Mouse (Mus musculus): Measurements from ENCODE around the gene Naa40. TPM values are rescaled to one million over a fixed set of nuclear protein-coding genes. Genes with fewer than 3 reads are reported as not detected.

The Naa40 gene
- polyA plus RNA-seq, 1 experiment: 13.1 TPM

GRCm38 (mm10) chr19:7278200-7278906 is 37.4 kb upstream of the Naa40 start:
- no peak for TF ChIP-seq POLR2A (IDR thresholded peaks at IDR 0.05; ENCODE audit: low read depth, low read length)
- no peak for TF ChIP-seq CTCF (IDR thresholded peaks at IDR 0.05; ENCODE audit: extremely low read depth, insufficient read length, insufficient replicate concordance, low read depth, low read length)
- Histone ChIP-seq H3K4me3 (ENCODE audit: low read depth, low read length) (no peak overlapping the region), H3K27me3 (ENCODE audit: control insufficient read depth, insufficient read depth, low read length) (no peaks in the 10 kb centered on the region), H3K36me3 (ENCODE audit: control insufficient read depth, insufficient read depth, low read length) (peaks cover 76% of the 10 kb centered on the region), H3K27ac (ENCODE audit: insufficient read depth, low read depth, low read length) (no peak overlapping the region), H3K4me1 (ENCODE audit: control insufficient read depth, insufficient read depth, insufficient read length, low read length) (no peaks in the 10 kb centered on the region)
- 80% methylated on average over 6 of the region's 6 CpGs for WGBS

DNA sequence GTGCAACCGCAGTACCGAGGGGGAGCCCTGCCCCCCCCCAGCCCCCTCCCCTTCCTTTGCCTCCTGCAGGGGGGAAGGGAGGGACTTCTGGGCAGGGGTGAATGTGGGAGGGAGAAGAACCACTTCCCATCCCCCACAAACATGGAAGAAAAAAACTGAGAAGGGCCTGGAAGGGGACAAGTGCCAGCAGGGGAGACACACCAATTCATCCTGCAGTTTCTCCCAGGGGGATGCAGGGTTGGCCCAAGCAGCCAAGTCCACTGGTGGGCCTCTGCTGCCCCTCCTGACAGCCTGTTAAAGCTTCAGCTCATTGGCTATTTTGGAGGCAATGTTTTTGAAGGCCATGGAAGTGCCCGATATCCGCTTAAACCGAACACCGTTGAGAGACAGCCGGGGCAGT is 35.8 kb upstream of the Naa40 start:
- Histone ChIP-seq H3K4me1 (ENCODE audit: control insufficient read depth, insufficient read depth, insufficient read length, low read length) (no peaks in the 10 kb centered on the region), H3K4me3 (ENCODE audit: low read depth, low read length) (no peak overlapping the region), H3K36me3 (ENCODE audit: control insufficient read depth, insufficient read depth, low read length) (peaks cover 60% of the 10 kb centered on the region), H3K27ac (ENCODE audit: insufficient read depth, low read depth, low read length) (no peak overlapping the region), H3K27me3 (ENCODE audit: control insufficient read depth, insufficient read depth, low read length) (no peaks in the 10 kb centered on the region)
- TF ChIP-seq CTCF (IDR thresholded peaks at IDR 0.05; ENCODE audit: extremely low read depth, insufficient read length, insufficient replicate concordance, low read depth, low read length) (no peak), POLR2A (IDR thresholded peaks at IDR 0.05; ENCODE audit: low read depth, low read length) (no peak)
- 79% methylated on average over 7 of the region's 7 CpGs for WGBS

DNA sequence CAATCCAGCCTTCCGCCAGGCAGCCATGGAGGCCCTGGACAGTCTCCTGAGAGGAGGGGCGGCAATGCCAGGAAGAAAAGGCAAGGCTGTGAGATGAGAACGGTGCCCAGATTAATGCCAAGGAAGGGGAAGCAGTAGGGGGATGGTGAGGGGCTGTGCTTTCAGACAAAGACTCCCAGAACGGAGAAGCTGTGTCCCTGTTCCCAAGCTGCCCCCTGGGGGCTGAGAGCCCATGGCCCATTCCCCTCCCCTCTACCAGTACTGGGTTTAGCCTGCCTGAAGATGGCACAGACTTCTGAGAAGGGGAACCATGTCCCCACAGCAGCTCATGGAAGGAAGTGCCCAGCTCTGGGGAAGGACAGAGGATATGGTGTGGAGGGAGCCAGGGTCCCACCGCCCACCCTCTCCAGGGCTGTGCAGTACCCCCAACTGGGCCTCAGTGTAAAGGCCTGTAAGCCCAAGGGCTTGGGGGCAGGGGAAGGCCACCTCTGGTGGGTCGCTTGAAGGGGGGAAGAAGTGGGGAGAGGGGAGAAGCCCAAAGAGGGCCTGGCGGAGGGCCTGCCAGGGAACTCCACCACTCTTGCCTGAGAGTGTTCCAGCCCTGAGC is 35.2 kb upstream of the Naa40 start:
- H3K27me3 ChIP-seq (ENCODE audit: control insufficient read depth, insufficient read depth, low read length): no peaks in the 10 kb centered on the region
- TF ChIP-seq POLR2A (IDR thresholded peaks at IDR 0.05; ENCODE audit: low read depth, low read length) (no peak), CTCF (IDR thresholded peaks at IDR 0.05; ENCODE audit: extremely low read depth, insufficient read length, insufficient replicate concordance, low read depth, low read length) (no peak)
- H3K4me3 ChIP-seq (ENCODE audit: low read depth, low read length): no peak overlapping the region
- H3K4me1 ChIP-seq (ENCODE audit: control insufficient read depth, insufficient read depth, insufficient read length, low read length): no peaks in the 10 kb centered on the region
- peaks cover 55% of the 10 kb centered on the region for H3K36me3 ChIP-seq (ENCODE audit: control insufficient read depth, insufficient read depth, low read length)
- no peak overlapping the region for H3K27ac ChIP-seq (ENCODE audit: insufficient read depth, low read depth, low read length)
- WGBS: 82% methylated on average over 7 of the region's 7 CpGs

GRCm38 (mm10) chr19:7275131-7275789 is 34.3 kb upstream of the Naa40 start:
- Histone ChIP-seq H3K4me1 (ENCODE audit: control insufficient read depth, insufficient read depth, insufficient read length, low read length) (no peaks in the 10 kb centered on the region), H3K27me3 (ENCODE audit: control insufficient read depth, insufficient read depth, low read length) (no peaks in the 10 kb centered on the region), H3K36me3 (ENCODE audit: control insufficient read depth, insufficient read depth, low read length) (peaks cover 46% of the 10 kb centered on the region), H3K27ac (ENCODE audit: insufficient read depth, low read depth, low read length) (no peak overlapping the region), H3K4me3 (ENCODE audit: low read depth, low read length) (no peak overlapping the region)
- 54% methylated on average over 7 of the region's 7 CpGs for WGBS
- TF ChIP-seq POLR2A (IDR thresholded peaks at IDR 0.05; ENCODE audit: low read depth, low read length) (no peak), CTCF (IDR thresholded peaks at IDR 0.05; ENCODE audit: extremely low read depth, insufficient read length, insufficient replicate concordance, low read depth, low read length) (no peak)

DNA sequence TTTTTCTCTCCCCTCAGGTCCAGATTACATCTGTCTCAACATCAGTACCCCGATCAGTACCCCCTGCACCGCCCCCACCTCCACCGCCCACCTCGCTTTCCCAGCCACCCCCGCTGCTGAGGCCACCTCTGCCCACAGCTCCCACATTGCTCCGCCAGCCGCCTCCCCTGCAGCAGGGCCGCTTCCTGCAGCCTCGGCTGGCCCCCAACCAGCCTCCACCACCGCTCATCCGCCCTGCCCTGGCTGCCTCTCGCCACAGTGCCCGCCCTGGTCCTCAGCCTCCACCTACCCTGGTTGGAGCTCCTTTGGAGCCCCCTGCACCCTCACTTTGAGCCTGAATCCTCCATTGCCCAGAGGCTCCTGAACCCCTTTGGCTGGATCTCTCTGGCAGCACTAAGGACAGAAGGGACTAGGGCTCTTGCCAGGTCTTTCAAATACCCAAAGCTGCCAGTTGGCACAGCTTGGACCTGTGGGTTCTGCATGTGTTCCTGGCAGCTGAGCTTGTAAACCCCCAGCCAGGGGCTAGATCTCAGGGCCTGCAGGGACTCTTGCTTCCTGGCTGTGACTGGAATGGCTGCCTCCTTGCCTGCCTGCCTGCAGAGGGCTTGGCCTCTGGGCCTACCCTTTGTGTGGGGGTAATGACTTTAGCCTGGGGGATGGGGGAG is 33.5 kb upstream of the Naa40 start:
- 0 out of 2 replicates have a peak, but pooled peaks cover 4% of the 10 kb centered on the region for H3K4me1 ChIP-seq (ENCODE audit: control insufficient read depth, insufficient read depth, insufficient read length, low read length)
- H3K36me3 ChIP-seq (ENCODE audit: control insufficient read depth, insufficient read depth, low read length): peaks cover 40% of the 10 kb centered on the region
- 84% methylated on average over 13 of the region's 13 CpGs for WGBS
- H3K27me3 ChIP-seq (ENCODE audit: control insufficient read depth, insufficient read depth, low read length): no peaks in the 10 kb centered on the region
- no peak for TF ChIP-seq POLR2A (IDR thresholded peaks at IDR 0.05; ENCODE audit: low read depth, low read length)
- H3K4me3 ChIP-seq (ENCODE audit: low read depth, low read length): no peak overlapping the region
- H3K27ac ChIP-seq (ENCODE audit: insufficient read depth, low read depth, low read length): no peak overlapping the region

DNA sequence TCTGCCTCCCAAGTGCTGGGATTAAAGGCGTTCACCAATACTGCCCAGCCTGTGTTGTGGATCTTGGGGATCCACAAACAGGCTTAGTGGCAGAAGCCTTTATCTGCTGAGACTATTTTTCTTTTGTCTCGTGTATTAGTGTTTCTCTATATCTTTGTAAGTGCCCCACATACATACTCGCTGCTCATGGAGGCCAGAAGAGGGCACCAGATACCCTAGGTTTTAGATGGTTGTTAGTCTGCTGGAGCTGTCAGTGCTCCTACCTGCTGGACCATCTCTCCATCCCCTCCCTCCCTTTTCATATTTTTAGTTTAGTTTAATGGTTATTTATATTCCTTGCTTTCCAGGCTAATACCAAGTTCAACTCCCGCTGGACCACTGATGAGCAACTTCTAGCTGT is 32.5 kb upstream of the Naa40 start:
- Histone ChIP-seq H3K36me3 (ENCODE audit: control insufficient read depth, insufficient read depth, low read length) (peaks cover 30% of the 10 kb centered on the region), H3K27ac (ENCODE audit: insufficient read depth, low read depth, low read length) (no peak overlapping the region), H3K4me3 (ENCODE audit: low read depth, low read length) (no peak overlapping the region), H3K27me3 (ENCODE audit: control insufficient read depth, insufficient read depth, low read length) (no peaks in the 10 kb centered on the region), H3K4me1 (ENCODE audit: control insufficient read depth, insufficient read depth, insufficient read length, low read length) (peaks cover 12% of the 10 kb centered on the region)
- TF ChIP-seq CTCF (IDR thresholded peaks at IDR 0.05; ENCODE audit: extremely low read depth, insufficient read length, insufficient replicate concordance, low read depth, low read length) (no peak), POLR2A (IDR thresholded peaks at IDR 0.05; ENCODE audit: low read depth, low read length) (no peak)
- WGBS: 94% methylated on average over 4 of the region's 4 CpGs
